ENCODE assay signal across 10 mouse cellular contexts in genomic region chr12:72047513-72047912, GRCm38 (mm10). TPM values are rescaled to one million over a fixed set of nuclear protein-coding genes. Genes with fewer than 3 reads are reported as not detected.
DNase-seq lines count a peak whose midpoint lies in the region; ATAC-seq and TF ChIP-seq lines count a peak whose summit lies in the region.
"Had no signal": no experiment of that assay in that cellular context is flagged by ENCODE, and none has a peak within 500 bp of the region (broad histone marks: within the 10 kb centered on the region; RNA-seq: fewer than 3 reads in every experiment).

No protein-coding gene starts in this region.

- intact Hi-C loops in gastrocnemius, adult 2 months (cut with DNase I), result loop anchor here (1.0 to 2.0 kb wide), 2 partner anchors 217 to 279 kb away; partner anchors contain the start of gene Daam1

- TF ChIP-seq CTCF in gastrocnemius, adult 2 months (IDR thresholded peaks at IDR 0.05), result peak; percentile 81
- TF ChIP-seq CTCF in lung, adult 2 months (IDR thresholded peaks at IDR 0.05; ENCODE audit: insufficient read depth, low read length), result peak; percentile 41; the same call in 1 of the 2 replicates

- DNase-seq in gastrocnemius, adult 2 months, result no peak
- DNase-seq in gastrocnemius, adult 8-10 months (ENCODE audit: low spot score in 2 of 2), result no peak
- no peak for DNase-seq in lung, adult 2 months
- DNase-seq in lung, postnatal 14 days, result no peak
- peak; percentile 50 for DNase-seq in NIH3T3 (ENCODE audit: low read depth)
- no peak for DNase-seq in kidney, postnatal 14 days
- DNase-seq in urinary bladder, adult 2 months (ENCODE audit: low spot score), result no peak

- H3K4me3 ChIP-seq in gastrocnemius, adult 2 months, result no peak overlapping the region
- no peak overlapping the region for H3K4me3 ChIP-seq in lung, adult 2 months (replicated peaks; ENCODE audit: extremely low read depth, low read depth, low read length)

- 0% methylated on average over 2 of the region's 2 CpGs for WGBS in lung, adult 2 months

- H3K27ac ChIP-seq in gastrocnemius, adult 2 months, result no peak overlapping the region

- ATAC-seq in megakaryocyte-erythroid progenitor cell, adult 5-6 weeks (replicated peaks; ENCODE audit: low FRiP score, low TSS enrichment, poor library complexity, severe bottlenecking), result 0 out of 2 replicates have a peak, but pooled peaks have one; percentile 50

- TF ChIP-seq POLR2A in lung, adult 2 months (IDR thresholded peaks at IDR 0.05; ENCODE audit: borderline replicate concordance, extremely low read depth, low read depth, low read length), result no peak

- no peaks in the 10 kb centered on the region for H3K4me1 ChIP-seq in lung, adult 2 months (ENCODE audit: control insufficient read depth, insufficient read depth, low read length)

RNA-seq across cellular contexts. Expression of gene Gpr135, which starts 23.4 kb away (rescaled TPM):
- total RNA-seq in gastrocnemius, adult 2 months (2021), result under 1 TPM; 0.13 to 0.14 TPM
- under 1 TPM; 0.07 to 0.19 (median 0.11) TPM for total RNA-seq in gastrocnemius, adult 8-10 months (2022)
- 1.4 and 1.9 TPM in 2 replicates for polyA plus RNA-seq in lung, adult 2 months (2012; rRNA removed)
- not detected in 2 replicates for total RNA-seq in megakaryocyte-erythroid progenitor cell, adult 5-6 weeks (2014; fragmentation: Nextera tagmentation)
- not detected in 2 replicates for total RNA-seq in megakaryocyte-erythroid progenitor cell, adult 5-6 weeks (2017)
- polyA plus RNA-seq in urinary bladder, adult 2 months (2012; rRNA removed), result 2.7 and 3.4 TPM in 2 replicates
- total RNA-seq: hematopoietic stem cell, adult 5-6 weeks; monocyte, adult 5-6 weeks had no signal

RNA-seq across cellular contexts. Expression of gene L3hypdh, which starts 37.7 kb away (rescaled TPM):
- 1 to 10 TPM in 1 of 2 experiments, under 1 TPM in 1; 0.56 to 1.2 TPM for total RNA-seq in gastrocnemius, adult 2 months (2021)
- 1 to 10 TPM in 3 of 4 experiments, under 1 TPM in 1; 0.48 to 1.7 (median 1.1) TPM for total RNA-seq in gastrocnemius, adult 8-10 months (2022)
- polyA plus RNA-seq in lung, adult 2 months (2012; rRNA removed), result 10.5 and 14.0 TPM in 2 replicates
- total RNA-seq in megakaryocyte-erythroid progenitor cell, adult 5-6 weeks (2014; fragmentation: Nextera tagmentation), result not detected in 2 replicates
- total RNA-seq in megakaryocyte-erythroid progenitor cell, adult 5-6 weeks (2017), result 0.80 TPM in 1 of 2 replicates, not detected in the other
- 18.4 and 21.0 TPM in 2 replicates for polyA plus RNA-seq in urinary bladder, adult 2 months (2012; rRNA removed)
- total RNA-seq: monocyte, adult 5-6 weeks had no signal

RNA-seq across cellular contexts. Expression of gene Jkamp, which starts 37.9 kb away (rescaled TPM):
- 10 to 100 TPM in 1 of 2 experiments, 1 to 10 TPM in 1; 9.5 to 10.3 TPM for total RNA-seq in gastrocnemius, adult 2 months (2021)
- 10 to 100 TPM in 2 of 4 experiments, 1 to 10 TPM in 2; 8.5 to 12.7 (median 10.2) TPM for total RNA-seq in gastrocnemius, adult 8-10 months (2022)
- 56.7 and 81.7 TPM in 2 replicates for polyA plus RNA-seq in lung, adult 2 months (2012; rRNA removed)
- total RNA-seq in megakaryocyte-erythroid progenitor cell, adult 5-6 weeks (2014; fragmentation: Nextera tagmentation), result 21.2 and 25.1 TPM in 2 replicates
- total RNA-seq in megakaryocyte-erythroid progenitor cell, adult 5-6 weeks (2017), result 10.9 and 18.4 TPM in 2 replicates
- polyA plus RNA-seq in urinary bladder, adult 2 months (2012; rRNA removed), result 41.7 and 46.5 TPM in 2 replicates
